21 mouse cellular contexts compared by ENCODE assay signal in genomic region chr1:189290885-189291284, GRCm38 (mm10).
DNase-seq lines count a peak whose midpoint lies in the region; ATAC-seq and TF ChIP-seq lines count a peak whose summit lies in the region.
"Had no signal": no experiment of that assay in that cellular context is flagged by ENCODE, and none has a peak within 500 bp of the region (broad histone marks: within the 10 kb centered on the region; RNA-seq: fewer than 3 reads in every experiment).

No protein-coding gene starts in this region.

- no peak overlapping the region for H3K9ac ChIP-seq in forebrain, embryonic 12.5 days
- H3K9ac ChIP-seq: lung, embryonic 14.5 days; midbrain, embryonic 12.5 days had no signal

- no peaks in the 10 kb centered on the region; the same call in 1 of the 2 replicates for H3K4me1 ChIP-seq in forebrain, embryonic 12.5 days
- H3K4me1 ChIP-seq: midbrain, embryonic 12.5 days had no signal

- no peak overlapping the region for H3K4me3 ChIP-seq in left cerebral cortex, adult 2 months
- no peak overlapping the region for H3K4me3 ChIP-seq in forebrain, embryonic 12.5 days (replicated peaks)
- H3K4me3 ChIP-seq: embryonic facial prominence, embryonic 10.5 days; limb, embryonic 10.5 days; midbrain, embryonic 12.5 days had no signal

- no peaks in the 10 kb centered on the region for H3K27me3 ChIP-seq in forebrain, embryonic 12.5 days
- H3K27me3 ChIP-seq: midbrain, embryonic 12.5 days had no signal

- intact Hi-C loops in left cerebral cortex, adult 2 months (cut with DNase I), result loop anchor here (2.0 kb wide), 1 partner anchor 242 kb away; no protein-coding TSS in a partner anchor

- H3K4me2 ChIP-seq in forebrain, embryonic 12.5 days, result no peak overlapping the region
- H3K4me2 ChIP-seq: liver, embryonic 11.5 days; lung, embryonic 14.5 days; midbrain, embryonic 12.5 days had no signal

- TF ChIP-seq CTCF in left cerebral cortex, adult 2 months (IDR thresholded peaks at IDR 0.05), result no peak

- WGBS in forebrain, embryonic 12.5 days, result 76% methylated on average over 3 of the region's 3 CpGs

- no peaks in the 10 kb centered on the region for H3K36me3 ChIP-seq in forebrain, embryonic 12.5 days (replicated peaks)
- H3K36me3 ChIP-seq: embryonic facial prominence, embryonic 10.5 days; limb, embryonic 10.5 days; midbrain, embryonic 12.5 days had no signal

- peak; percentile 82 for DNase-seq in brain, adult 2 months (ENCODE audit: low read depth, low spot score)
- DNase-seq in layer of hippocampus, adult 18-20 months (ENCODE audit: low spot score in 2 of 2), result peak; percentile 33 to 73
- DNase-seq in left cerebral cortex, adult 2 months (ENCODE audit: extremely low spot score in 1 of 2, low spot score in 2 of 2), result peak; percentile 28 to 55
- peak; percentile 21 for DNase-seq in right cerebral cortex, postnatal 14 days
- DNase-seq in T-cell, adult 2 months (ENCODE audit: low spot score), result no peak
- no peak for DNase-seq in ovary, postnatal 10 days (ENCODE audit: low spot score)
- DNase-seq: B cell, adult 2 months; cerebellum, adult 11 months; cerebellum, postnatal 25 days; gastrocnemius, postnatal 25 days; kidney, adult 2 months; kidney, postnatal 14 days; lung, embryonic 14.5 days had no signal

- peak overlapping the region; percentile 24; the same call in 1 of the 2 replicates for H3K27ac ChIP-seq in left cerebral cortex, adult 2 months
- H3K27ac ChIP-seq in forebrain, embryonic 12.5 days, result no peak overlapping the region
- H3K27ac ChIP-seq: embryonic facial prominence, embryonic 10.5 days; limb, embryonic 10.5 days; macrophage; midbrain, embryonic 12.5 days had no signal

- no peak for ATAC-seq in forebrain, embryonic 12.5 days (ENCODE audit: low FRiP score)
- ATAC-seq: forebrain, embryonic 16.5 days; Patski had no signal

- no peaks in the 10 kb centered on the region for H3K9me3 ChIP-seq in forebrain, embryonic 12.5 days
- H3K9me3 ChIP-seq: embryonic facial prominence, embryonic 10.5 days; limb, embryonic 10.5 days; midbrain, embryonic 12.5 days had no signal

Comparison
In these comparisons a context has a peak if more than half of its experiments do, and no peak if none do; other contexts are left out.
1. DNase-seq: peak in brain, adult 2 months (single experiment), layer of hippocampus, adult 18-20 months (2 of 2), left cerebral cortex, adult 2 months (2 of 2) and right cerebral cortex, postnatal 14 days (single experiment); none in T-cell, adult 2 months (single experiment) and ovary, postnatal 10 days (single experiment).